Mouse (Mus musculus): ENCODE measurements at regions not wholly inside any gene's neighbourhood (a gene's known extent, or its start where the extent isn't known, plus 50 kb on each side); places are given as distances from the start of the nearest gene placed in this dataset.
A peak's percentile ranks its signal among the peaks of the same experiment; 100 is the strongest.

- Histone ChIP-seq H3K4me1 (ENCODE audit: control insufficient read depth, insufficient read depth, low read length) (no peaks in the 10 kb centered on the region), H3K9ac (ENCODE audit: low read depth, low read length) (no peak overlapping the region), H3K4me2 (ENCODE audit: low read depth, low read length) (no peak overlapping the region), H3K36me3 (ENCODE audit: control insufficient read depth, insufficient read depth, low read length) (no peaks in the 10 kb centered on the region), H3K9me3 (ENCODE audit: control insufficient read depth, low read length) (no peaks in the 10 kb centered on the region), H3K27ac (ENCODE audit: low read length) (no peak overlapping the region), H3K27me3 (replicated peaks; ENCODE audit: control insufficient read depth, insufficient read depth, low read length) (no peaks in the 10 kb centered on the region), H3K4me3 (ENCODE audit: low read length) (no peak overlapping the region)
- 73% methylated on average over 1 of the region's 1 CpGs for WGBS
- no peak for ATAC-seq
Measured at GRCm38 (mm10) chr2:147894213-147894612, 152.6 kb downstream of the Foxa2 start.

GRCm38 (mm10) chr2:147886191-147886590, 160.6 kb downstream of the Foxa2 start:
- H3K9ac ChIP-seq (ENCODE audit: low read depth, low read length): no peak overlapping the region
- no peaks in the 10 kb centered on the region for H3K36me3 ChIP-seq (ENCODE audit: control insufficient read depth, insufficient read depth, low read length)
- WGBS: 25% methylated on average over 6 of the region's 6 CpGs
- no peak overlapping the region for H3K27ac ChIP-seq (ENCODE audit: low read length)
- no peak for ATAC-seq
- H3K4me2 ChIP-seq (ENCODE audit: low read depth, low read length): no peak overlapping the region
- no peak overlapping the region for H3K4me3 ChIP-seq (ENCODE audit: low read length)
- H3K9me3 ChIP-seq (ENCODE audit: control insufficient read depth, low read length): no peaks in the 10 kb centered on the region
- H3K4me1 ChIP-seq (ENCODE audit: control insufficient read depth, insufficient read depth, low read length): no peaks in the 10 kb centered on the region
- H3K27me3 ChIP-seq (replicated peaks; ENCODE audit: control insufficient read depth, insufficient read depth, low read length): no peaks in the 10 kb centered on the region

GRCm38 (mm10) chr2:147877907-147878306, 168.9 kb downstream of the Foxa2 start:
- Histone ChIP-seq H3K9me3 (ENCODE audit: control insufficient read depth, low read length) (no peaks in the 10 kb centered on the region), H3K4me1 (ENCODE audit: control insufficient read depth, insufficient read depth, low read length) (peaks cover 11% of the 10 kb centered on the region), H3K4me3 (ENCODE audit: low read length) (no peak overlapping the region), H3K36me3 (ENCODE audit: control insufficient read depth, insufficient read depth, low read length) (no peaks in the 10 kb centered on the region), H3K9ac (ENCODE audit: low read depth, low read length) (no peak overlapping the region), H3K27me3 (replicated peaks; ENCODE audit: control insufficient read depth, insufficient read depth, low read length) (no peaks in the 10 kb centered on the region), H3K27ac (ENCODE audit: low read length) (no peak overlapping the region), H3K4me2 (ENCODE audit: low read depth, low read length) (no peak overlapping the region)
- 28% methylated on average over 13 of the region's 13 CpGs for WGBS
- ATAC-seq: no peak

GRCm38 (mm10) chr2:147877543-147877904, 169.2 kb downstream of the Foxa2 start:
- WGBS: 8% methylated on average over 4 of the region's 4 CpGs
- Histone ChIP-seq H3K9me3 (ENCODE audit: control insufficient read depth, low read length) (no peaks in the 10 kb centered on the region), H3K27me3 (replicated peaks; ENCODE audit: control insufficient read depth, insufficient read depth, low read length) (no peaks in the 10 kb centered on the region), H3K4me2 (ENCODE audit: low read depth, low read length) (peak overlapping the region; percentile 68), H3K4me3 (ENCODE audit: low read length) (peak overlapping the region; percentile 45), H3K36me3 (ENCODE audit: control insufficient read depth, insufficient read depth, low read length) (no peaks in the 10 kb centered on the region), H3K27ac (ENCODE audit: low read length) (no peak overlapping the region), H3K9ac (ENCODE audit: low read depth, low read length) (no peak overlapping the region), H3K4me1 (ENCODE audit: control insufficient read depth, insufficient read depth, low read length) (peaks cover 11% of the 10 kb centered on the region)
- no peak for ATAC-seq

- Histone ChIP-seq H3K36me3 (ENCODE audit: control insufficient read depth, insufficient read depth, low read length) (no peaks in the 10 kb centered on the region), H3K27ac (ENCODE audit: low read length) (no peak overlapping the region), H3K27me3 (replicated peaks; ENCODE audit: control insufficient read depth, insufficient read depth, low read length) (no peaks in the 10 kb centered on the region), H3K9me3 (ENCODE audit: control insufficient read depth, low read length) (no peaks in the 10 kb centered on the region), H3K9ac (ENCODE audit: low read depth, low read length) (peak overlapping the region; percentile 46), H3K4me1 (ENCODE audit: control insufficient read depth, insufficient read depth, low read length) (peaks cover 11% of the 10 kb centered on the region), H3K4me3 (ENCODE audit: low read length) (peak overlapping the region; percentile 45), H3K4me2 (ENCODE audit: low read depth, low read length) (peak overlapping the region; percentile 68)
- whole genome bisulfite sequencing: 4% methylated on average over 19 of the region's 19 CpGs
- ATAC-seq: peak; percentile 38
Measured at GRCm38 (mm10) chr2:147876708-147877542, 169.8 kb downstream of the Foxa2 start.

- WGBS: 79% methylated on average over 3 of the region's 3 CpGs
Measured at GRCm38 (mm10) chr2:147872972-147873371, 173.8 kb downstream of the Foxa2 start.

GRCm38 (mm10) chr2:147851186-147851802, 195.5 kb downstream of the Foxa2 start:
- no peak overlapping the region for H3K4me2 ChIP-seq (ENCODE audit: low read depth, low read length)
- ATAC-seq: no peak
- no peak overlapping the region for H3K4me3 ChIP-seq (ENCODE audit: low read length)
- H3K9me3 ChIP-seq (ENCODE audit: control insufficient read depth, low read length): no peaks in the 10 kb centered on the region
- H3K27ac ChIP-seq (ENCODE audit: low read length): no peak overlapping the region
- no peaks in the 10 kb centered on the region for H3K4me1 ChIP-seq (ENCODE audit: control insufficient read depth, insufficient read depth, low read length)
- 81% methylated on average over 6 of the region's 6 CpGs for WGBS
- H3K9ac ChIP-seq (ENCODE audit: low read depth, low read length): no peak overlapping the region
- no peaks in the 10 kb centered on the region for H3K27me3 ChIP-seq (replicated peaks; ENCODE audit: control insufficient read depth, insufficient read depth, low read length)
- no peaks in the 10 kb centered on the region for H3K36me3 ChIP-seq (ENCODE audit: control insufficient read depth, insufficient read depth, low read length)

More at GRCm38 (mm10) chr2:147872972-147873371, 173.8 kb downstream of the Foxa2 start:
- Histone ChIP-seq H3K9me3 (ENCODE audit: control insufficient read depth, low read length) (no peaks in the 10 kb centered on the region), H3K9ac (ENCODE audit: low read depth, low read length) (no peak overlapping the region), H3K27me3 (replicated peaks; ENCODE audit: control insufficient read depth, insufficient read depth, low read length) (no peaks in the 10 kb centered on the region), H3K4me2 (ENCODE audit: low read depth, low read length) (no peak overlapping the region), H3K4me3 (ENCODE audit: low read length) (no peak overlapping the region), H3K27ac (ENCODE audit: low read length) (no peak overlapping the region), H3K36me3 (ENCODE audit: control insufficient read depth, insufficient read depth, low read length) (no peaks in the 10 kb centered on the region), H3K4me1 (ENCODE audit: control insufficient read depth, insufficient read depth, low read length) (peaks cover 11% of the 10 kb centered on the region)
- no peak for ATAC-seq

- H3K4me3 ChIP-seq (ENCODE audit: low read length): no peak overlapping the region
- no peaks in the 10 kb centered on the region for H3K4me1 ChIP-seq (ENCODE audit: control insufficient read depth, insufficient read depth, low read length)
- H3K9me3 ChIP-seq (ENCODE audit: control insufficient read depth, low read length): no peaks in the 10 kb centered on the region
- ATAC-seq: peak; percentile 42; the same call in 1 of the 2 replicates
- no peak overlapping the region for H3K9ac ChIP-seq (ENCODE audit: low read depth, low read length)
- no peak overlapping the region for H3K27ac ChIP-seq (ENCODE audit: low read length)
- 25% methylated on average over 10 of the region's 10 CpGs for WGBS
- no peaks in the 10 kb centered on the region for H3K36me3 ChIP-seq (ENCODE audit: control insufficient read depth, insufficient read depth, low read length)
- no peak overlapping the region for H3K4me2 ChIP-seq (ENCODE audit: low read depth, low read length)
- no peaks in the 10 kb centered on the region for H3K27me3 ChIP-seq (replicated peaks; ENCODE audit: control insufficient read depth, insufficient read depth, low read length)
Measured at GRCm38 (mm10) chr2:147846968-147847749, 199.6 kb downstream of the Foxa2 start.

GRCm38 (mm10) chr2:147845256-147845655, 201.5 kb downstream of the Foxa2 start:
- no peak for ATAC-seq
- WGBS: 56% methylated on average over 1 of the region's 1 CpGs

More at GRCm38 (mm10) chr2:147845256-147845655, 201.5 kb downstream of the Foxa2 start:
- no peak overlapping the region for H3K4me3 ChIP-seq (ENCODE audit: low read length)
- H3K4me2 ChIP-seq (ENCODE audit: low read depth, low read length): no peak overlapping the region
- H3K4me1 ChIP-seq (ENCODE audit: control insufficient read depth, insufficient read depth, low read length): no peaks in the 10 kb centered on the region
- no peak overlapping the region for H3K27ac ChIP-seq (ENCODE audit: low read length)
- H3K27me3 ChIP-seq (replicated peaks; ENCODE audit: control insufficient read depth, insufficient read depth, low read length): no peaks in the 10 kb centered on the region
- H3K9ac ChIP-seq (ENCODE audit: low read depth, low read length): no peak overlapping the region
- no peaks in the 10 kb centered on the region for H3K36me3 ChIP-seq (ENCODE audit: control insufficient read depth, insufficient read depth, low read length)
- H3K9me3 ChIP-seq (ENCODE audit: control insufficient read depth, low read length): no peaks in the 10 kb centered on the region

Measured in intestine, embryonic 16.5 days (tissue).